Mouse (Mus musculus) stomach, postnatal 0 days (tissue): Measurements from ENCODE around the gene Cnst.

Experiments used
- CTCF ChIP-seq: IDR thresholded peaks from 2 replicates; pipeline ENCODE4 v1.5.1; 2016; ENCODE audit warnings: antibody characterized with exemption, low read depth, mild to moderate bottlenecking, moderate library complexity
- EP300 ChIP-seq: optimal IDR thresholded peaks from 2 replicates; pipeline ENCODE3; 2016; ENCODE audit warnings: antibody characterized with exemption

- TF ChIP-seq CTCF (peak; percentile 60), EP300 (no peak)
These were observed 4.7 kb upstream of the Cnst start for GRCm38 (mm10) chr1:179541502-179541901.
